Mouse (Mus musculus): ENCODE data around the gene Smn1.
"Not testable (repeated sequence)": the region's sequence is repeated elsewhere in the genome, so short reads cannot be mapped to it uniquely, and the experiment has no call there.

The Smn1 gene

GRCm38 (mm10) chr13:100124423-100125257, at the start of gene Smn1:
Smn1 (plus strand) TSS chr13:100124852.
- peak; percentile 95 for DNase-seq

- DNase-seq: no peak
These were observed 25.8 kb upstream of the Smn1 start for GRCm38 (mm10) chr13:100098808-100099207.

GRCm38 (mm10) chr13:100103052-100103658, 21.5 kb upstream of the Smn1 start:
- DNase-seq: no peak

GRCm38 (mm10) chr13:100103748-100104254, 20.9 kb upstream of the Smn1 start, which contains the start of gene Bdp1:
Bdp1 (minus strand) TSS chr13:100104070.
- peak; percentile 91 for DNase-seq

- DNase-seq: peak; percentile 78
These were observed 16.8 kb upstream of the Smn1 start, which contains the start of gene Serf1 for GRCm38 (mm10) chr13:100107652-100108472. Serf1 (plus strand) TSS chr13:100108012.

GRCm38 (mm10) chr13:100112218-100112972, 12.3 kb upstream of the Smn1 start:
- no peak for DNase-seq

- no peak for DNase-seq
These were observed 682 bp upstream of the Smn1 start for GRCm38 (mm10) chr13:100123970-100124369.

DNA sequence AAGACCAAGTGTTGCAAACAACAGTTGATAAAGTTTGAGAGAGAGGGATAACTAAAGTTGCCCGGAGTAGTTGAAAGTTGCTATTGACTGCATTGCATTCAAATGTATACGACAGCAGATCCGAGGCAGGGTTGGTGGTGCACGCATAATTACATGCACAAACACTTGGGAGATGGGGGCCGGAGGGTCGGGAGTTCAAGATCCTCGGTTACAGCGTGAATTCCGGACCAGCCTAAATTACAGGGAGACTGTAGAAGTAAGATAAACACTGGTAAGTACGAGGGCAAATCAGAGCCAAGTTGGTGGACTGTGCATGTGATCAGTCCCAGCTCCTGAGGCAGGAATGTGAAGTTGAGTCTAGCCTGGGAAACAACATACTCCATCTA, 599 bp downstream of the Smn1 start:
- no peak for DNase-seq

DNA sequence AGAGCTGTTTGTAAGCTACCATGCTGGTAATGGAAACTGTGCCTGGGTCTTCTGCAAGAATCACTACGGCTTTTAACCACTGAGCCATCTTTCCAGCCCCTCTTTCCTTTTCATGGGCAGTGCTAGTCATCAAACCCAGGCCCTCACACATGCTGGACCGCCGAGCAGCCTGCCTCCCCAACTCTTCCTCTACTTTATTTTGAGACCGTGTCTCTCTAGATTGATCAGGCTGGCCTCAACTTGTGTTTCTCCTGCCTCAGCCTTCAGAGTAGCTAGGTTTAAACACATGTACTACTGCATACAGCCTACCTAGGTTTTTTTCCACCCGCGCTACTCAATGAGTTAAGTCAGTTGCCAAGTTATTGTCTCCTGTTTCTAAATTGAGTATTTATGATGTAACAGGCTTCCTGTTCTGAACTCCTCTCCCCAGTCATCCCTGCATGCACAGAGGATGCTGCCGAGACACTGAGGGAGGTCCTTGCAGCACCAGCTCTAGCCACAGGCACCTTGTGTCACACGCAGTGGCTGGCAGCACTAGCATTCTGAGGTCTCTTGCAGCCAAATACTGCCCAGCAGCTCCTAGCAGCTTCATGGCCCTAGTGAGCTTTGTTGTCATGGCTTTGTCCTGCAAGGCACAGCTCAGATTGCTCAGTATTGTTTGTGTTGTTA, 17.1 kb downstream of the Smn1 start:
- peak; percentile 22 for DNase-seq

- peak; percentile 59 for DNase-seq
These were observed 28.0 kb downstream of the Smn1 start for GRCm38 (mm10) chr13:100152659-100153058.

DNA sequence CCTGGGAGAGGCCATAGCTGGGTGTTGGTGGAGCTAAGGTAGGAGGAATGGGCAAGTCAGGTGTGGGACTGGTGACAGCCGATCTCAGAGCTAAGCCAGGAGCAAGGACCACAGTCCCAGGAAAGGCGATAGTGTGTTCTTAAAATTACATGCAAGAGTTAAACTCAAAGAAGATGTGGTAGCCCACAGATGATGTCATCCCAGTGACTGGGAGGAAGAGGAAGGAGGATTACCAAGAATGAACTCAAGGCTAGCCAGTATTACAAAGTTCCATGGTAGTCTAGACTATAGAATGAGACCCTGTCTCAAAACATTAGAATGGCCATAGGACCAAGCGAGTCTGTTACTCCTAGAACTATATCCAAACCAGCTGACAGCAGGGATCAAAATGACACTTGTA, 32.0 kb downstream of the Smn1 start:
- no peak for DNase-seq

GRCm38 (mm10) chr13:100161171-100161870, 36.7 kb downstream of the Smn1 start:
- DNase-seq: not testable (repeated sequence)

GRCm38 (mm10) chr13:100162467-100162866, 37.8 kb downstream of the Smn1 start:
- not testable (repeated sequence) for DNase-seq

- DNase-seq: not testable (repeated sequence)
These were observed 41.7 kb downstream of the Smn1 start for GRCm38 (mm10) chr13:100166378-100166777.

- DNase-seq: not testable (repeated sequence)
These were observed 49.7 kb downstream of the Smn1 start for GRCm38 (mm10) chr13:100174360-100174759.

DNA sequence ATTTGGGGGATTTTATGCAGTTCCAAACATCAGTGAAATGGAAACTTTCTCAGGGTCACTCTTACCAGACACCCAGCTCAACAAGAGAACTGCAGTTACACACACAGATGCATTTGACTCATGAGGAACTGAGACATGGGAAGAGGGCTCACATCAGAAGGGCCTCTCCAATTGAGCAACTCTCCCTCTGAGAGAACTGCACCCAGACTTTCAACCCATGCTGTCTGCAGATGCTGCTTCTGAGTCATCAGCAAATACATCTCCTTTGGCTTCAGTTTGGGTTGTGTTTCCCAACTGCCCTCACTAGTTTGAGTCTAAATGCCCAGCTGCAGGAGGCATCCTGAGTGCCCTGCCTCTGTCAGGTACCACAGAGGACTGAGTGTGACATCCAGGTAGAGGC, 58.5 kb downstream of the Smn1 start:
- DNase-seq: peak; percentile 60

All from layer of hippocampus, adult 9-11 months (tissue).